Mouse (Mus musculus) lung, postnatal 0 days (tissue): ENCODE measurements at regions not wholly inside any gene's neighbourhood (a gene's known extent, or its start where the extent isn't known, plus 50 kb on each side); places are given as distances from the start of the nearest gene placed in this dataset.
A peak's percentile ranks its signal among the peaks of the same experiment; 100 is the strongest.

ENCODE experiments used
- ATAC-seq: fragments of 200-750 bp; cut with Nextera tagmentation; 2 replicates; pipeline ENCODE4 v1.8.0; 2017; ENCODE audit warnings: moderate library complexity
- DNase-seq: peaks from one replicate; pipeline ENCODE4 v3.0.0-alpha.2; 2016; ENCODE audit warnings: low spot score
- H3K27ac ChIP-seq: fragments of 300-500 bp; sonication (generic); 2 replicates; pipeline ENCODE4 v1.5.1; 2014; ENCODE audit warnings: antibody characterized with exemption, mild to moderate bottlenecking, low read length, mixed read lengths
- H3K27me3 ChIP-seq: fragments of 300-500 bp; sonication (generic); replicated peaks from 2 replicates; pipeline ENCODE4 v1.6.1; 2014; ENCODE audit warnings: low read length, mixed read lengths; ENCODE audit not compliant: insufficient read depth
- H3K36me3 ChIP-seq: fragments of 300-500 bp; sonication (generic); 2 replicates; pipeline ENCODE4 v1.6.1; 2014; ENCODE audit warnings: low read length, mixed read lengths; ENCODE audit not compliant: insufficient read depth
- H3K4me1 ChIP-seq: fragments of 300-500 bp; sonication (generic); 2 replicates; pipeline ENCODE4 v1.6.1; 2014; ENCODE audit warnings: antibody characterized with exemption, low read depth, low read length, mixed read lengths; ENCODE audit not compliant: insufficient read depth
- H3K4me2 ChIP-seq: fragments of 300-500 bp; sonication (generic); replicated peaks from 2 replicates; pipeline ENCODE4 v1.6.1; 2014; ENCODE audit warnings: low read depth, mild to moderate bottlenecking, low read length, moderate library complexity, mixed read lengths
- H3K4me3 ChIP-seq: fragments of 300-500 bp; sonication (generic); 2 replicates; pipeline ENCODE4 v1.5.1; 2014; ENCODE audit warnings: low read depth, low read length
- H3K9ac ChIP-seq: fragments of 300-500 bp; sonication (generic); replicated peaks from 2 replicates; pipeline ENCODE4 v1.6.1; 2014; ENCODE audit warnings: low read depth, mild to moderate bottlenecking
- H3K9me3 ChIP-seq: fragments of 300-500 bp; sonication (generic); 2 replicates; pipeline ENCODE4 v1.6.1; 2016; ENCODE audit warnings: low read length, mixed read lengths
- CTCF ChIP-seq: IDR thresholded peaks from 2 replicates; pipeline ENCODE4 v1.5.1; 2016; ENCODE audit warnings: antibody characterized with exemption, mild to moderate bottlenecking
- EP300 ChIP-seq: IDR thresholded peaks from 2 replicates; pipeline ENCODE4 v1.6.1; 2016; ENCODE audit warnings: antibody characterized with exemption, mild to moderate bottlenecking, control low read depth
- WGBS: fragments of 180-500 bp; shearing (Covaris S2); extraction: QIAGEN DNeasy Blood & Tissue Kit; methylation state at CpG from one replicate; pipeline ENCODE4 v1.1.7; 2014; 5-methylcytosine and 5-hydroxymethylcytosine counted together

DNA sequence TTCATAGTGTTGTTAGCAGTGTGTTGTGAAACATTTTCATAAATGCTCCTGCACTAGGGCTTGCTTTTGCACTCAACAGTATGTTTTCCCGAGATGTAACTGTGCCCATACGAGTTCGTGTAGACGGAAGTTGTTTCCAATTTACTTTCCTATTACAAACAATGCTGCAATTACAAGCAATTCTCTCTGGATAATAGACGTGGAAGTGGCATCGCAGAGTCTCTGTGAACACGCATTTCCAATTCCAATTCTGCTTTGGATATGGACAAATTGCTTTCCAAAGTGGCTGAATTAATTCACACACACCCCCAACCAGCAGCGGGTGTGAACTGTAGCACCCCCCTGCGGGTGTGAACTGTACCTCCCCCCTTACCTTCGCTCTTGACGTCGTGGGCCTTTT, 250.9 kb upstream of the Dio3 start:
- Histone ChIP-seq H3K4me2 (no peak overlapping the region), H3K9me3 (no peaks in the 10 kb centered on the region), H3K27ac (no peak overlapping the region), H3K4me1 (no peaks in the 10 kb centered on the region), H3K27me3 (no peaks in the 10 kb centered on the region), H3K36me3 (no peaks in the 10 kb centered on the region), H3K9ac (no peak overlapping the region), H3K4me3 (no peak overlapping the region)
- TF ChIP-seq CTCF, result no peak
- TF ChIP-seq EP300, result no peak
- WGBS, result 67% methylated on average over 12 of the region's 12 CpGs
- DNase-seq (no peak), ATAC-seq (no peak)

- Histone ChIP-seq H3K4me2 (no peak overlapping the region), H3K36me3 (no peaks in the 10 kb centered on the region), H3K27ac (no peak overlapping the region), H3K4me1 (no peaks in the 10 kb centered on the region), H3K9ac (no peak overlapping the region), H3K9me3 (no peaks in the 10 kb centered on the region), H3K4me3 (no peak overlapping the region), H3K27me3 (no peaks in the 10 kb centered on the region)
- no peak for ATAC-seq
- TF ChIP-seq EP300, result no peak
- no peak for TF ChIP-seq CTCF
- WGBS, result 23% methylated on average over 9 of the region's 9 CpGs
- no peak for DNase-seq
These were observed 250.2 kb upstream of the Dio3 start for GRCm38 (mm10) chr12:110028646-110029045.

DNA sequence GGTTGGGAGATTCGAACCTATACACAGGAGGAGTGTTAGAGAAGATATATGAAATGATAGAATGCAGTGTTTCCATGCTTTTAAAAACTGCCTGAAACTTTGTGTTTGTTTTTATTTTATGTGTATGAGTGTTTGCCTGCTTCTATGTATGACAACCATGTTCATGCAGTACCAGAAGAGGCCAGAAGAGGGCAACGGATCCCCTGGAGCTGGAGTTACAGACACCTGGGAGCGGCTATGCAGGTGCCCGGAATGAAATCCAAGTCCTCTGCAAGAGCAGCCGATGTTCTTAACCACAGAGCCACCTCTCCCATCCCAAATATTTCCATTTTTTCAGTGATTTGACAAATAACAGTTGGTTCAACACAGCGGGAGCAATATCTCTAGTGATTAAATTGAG, 247.5 kb upstream of the Dio3 start:
- DNase-seq, result no peak
- Histone ChIP-seq H3K27me3 (no peaks in the 10 kb centered on the region), H3K36me3 (no peaks in the 10 kb centered on the region), H3K4me1 (no peaks in the 10 kb centered on the region), H3K27ac (no peak overlapping the region), H3K9ac (no peak overlapping the region), H3K4me3 (no peak overlapping the region), H3K9me3 (no peaks in the 10 kb centered on the region), H3K4me2 (no peak overlapping the region)
- ATAC-seq, result no peak
- 54% methylated on average over 6 of the region's 6 CpGs for whole genome bisulfite sequencing
- no peak for TF ChIP-seq EP300
- peak; percentile 64 for TF ChIP-seq CTCF

DNA sequence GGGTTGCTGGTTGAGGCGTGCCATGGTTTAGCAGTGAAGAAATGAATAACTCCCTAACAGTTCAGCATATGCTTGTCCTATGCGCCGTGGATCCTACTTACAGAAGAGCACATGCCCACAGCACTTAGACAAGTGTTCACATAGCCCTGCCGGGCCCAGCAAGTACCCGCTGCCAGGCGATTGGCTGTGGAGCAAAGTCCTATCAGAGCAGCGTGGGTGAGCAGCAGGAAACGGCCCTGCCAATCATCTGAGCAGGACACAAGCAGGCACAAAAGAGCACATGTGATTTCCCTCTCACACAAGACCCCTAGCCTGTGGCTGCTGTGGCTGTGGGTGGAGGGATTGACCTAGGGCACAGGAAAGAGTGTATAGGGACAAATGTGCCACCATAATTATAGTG, 243.7 kb upstream of the Dio3 start:
- no peak for TF ChIP-seq EP300
- no peak for TF ChIP-seq CTCF
- H3K4me2 ChIP-seq, result no peak overlapping the region
- no peak overlapping the region for H3K9ac ChIP-seq
- no peak overlapping the region for H3K4me3 ChIP-seq
- no peaks in the 10 kb centered on the region for H3K36me3 ChIP-seq
- no peaks in the 10 kb centered on the region for H3K27me3 ChIP-seq
- no peak for DNase-seq
- H3K27ac ChIP-seq, result no peak overlapping the region
- no peaks in the 10 kb centered on the region for H3K9me3 ChIP-seq
- 72% methylated on average over 8 of the region's 8 CpGs for WGBS
- ATAC-seq, result no peak
- no peaks in the 10 kb centered on the region for H3K4me1 ChIP-seq

GRCm38 (mm10) chr12:110040682-110041081, 238.2 kb upstream of the Dio3 start:
- ATAC-seq (no peak), DNase-seq (no peak)
- Histone ChIP-seq H3K4me1 (no peaks in the 10 kb centered on the region), H3K36me3 (no peaks in the 10 kb centered on the region), H3K27me3 (no peaks in the 10 kb centered on the region), H3K9ac (no peak overlapping the region), H3K4me2 (no peak overlapping the region), H3K27ac (no peak overlapping the region), H3K4me3 (no peak overlapping the region), H3K9me3 (no peaks in the 10 kb centered on the region)
- 48% methylated on average over 15 of the region's 15 CpGs for WGBS
- TF ChIP-seq EP300 (no peak), CTCF (no peak)

GRCm38 (mm10) chr12:110041782-110042181, 237.1 kb upstream of the Dio3 start:
- 41% methylated on average over 3 of the region's 3 CpGs for WGBS
- H3K9me3 ChIP-seq, result no peaks in the 10 kb centered on the region
- H3K4me3 ChIP-seq, result no peak overlapping the region
- H3K4me1 ChIP-seq, result no peaks in the 10 kb centered on the region
- no peak overlapping the region for H3K4me2 ChIP-seq
- ATAC-seq (peak; percentile 84), DNase-seq (peak; percentile 46)
- no peak overlapping the region for H3K9ac ChIP-seq
- H3K27me3 ChIP-seq, result no peaks in the 10 kb centered on the region
- H3K36me3 ChIP-seq, result no peaks in the 10 kb centered on the region
- peak overlapping the region; percentile 27; the same call in 1 of the 2 replicates for H3K27ac ChIP-seq
- TF ChIP-seq CTCF, result no peak
- TF ChIP-seq EP300, result peak; percentile 72

DNA sequence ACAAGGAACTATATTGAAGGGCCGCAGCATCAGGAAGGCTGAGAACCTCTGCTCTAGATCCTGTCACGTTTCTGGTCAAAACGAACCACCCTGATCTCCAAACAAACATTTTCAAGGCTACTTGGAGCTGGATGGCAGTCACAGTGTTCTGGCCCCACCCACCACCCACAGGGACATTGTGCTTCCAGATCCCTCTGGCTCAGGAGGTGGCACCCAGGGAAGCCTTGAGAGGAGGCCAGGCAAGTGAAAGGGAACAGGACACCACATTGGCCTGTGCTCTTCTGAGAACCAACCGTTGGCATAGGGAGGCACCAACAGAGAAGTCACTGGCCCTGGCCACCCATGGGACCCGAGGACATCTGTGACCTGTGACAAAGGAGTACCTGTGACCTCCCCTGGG, 234.6 kb upstream of the Dio3 start:
- H3K9me3 ChIP-seq, result no peaks in the 10 kb centered on the region
- TF ChIP-seq EP300, result no peak
- TF ChIP-seq CTCF, result no peak
- ATAC-seq, result no peak
- H3K27me3 ChIP-seq, result no peaks in the 10 kb centered on the region
- H3K27ac ChIP-seq, result no peak overlapping the region
- no peak overlapping the region for H3K4me2 ChIP-seq
- 67% methylated on average over 5 of the region's 5 CpGs for WGBS
- H3K4me1 ChIP-seq, result no peaks in the 10 kb centered on the region
- H3K4me3 ChIP-seq, result no peak overlapping the region
- H3K9ac ChIP-seq, result no peak overlapping the region
- no peaks in the 10 kb centered on the region for H3K36me3 ChIP-seq
- no peak for DNase-seq
